Mouse (Mus musculus) megakaryocyte progenitor cell, adult 5-6 weeks (primary cell): ENCODE data around the gene Fat4. TPM values are rescaled to one million over a fixed set of nuclear protein-coding genes. Genes with fewer than 3 reads are reported as not detected.

ENCODE experiments used
- ATAC-seq: replicated peaks from 2 replicates; pipeline ENCODE4 v1.8.0; 2016; ENCODE audit warnings: mild to moderate bottlenecking, moderate TSS enrichment, inconsistent platforms; ENCODE audit not compliant: poor library complexity
- total RNA-seq, 2 experiments: library from RNA; stranded (forward) in 1 of 2; stranded (reverse) in 1 of 2; fragments of 157-497, 149-512 nt in 1 of 2; fragments of 200-1000 nt in 1 of 2; gene quantifications; 2 replicates each; pipeline versions ENCODE4 v1.2.3 to v1.2.4; 2015 to 2017

Gene Fat4
- total RNA-seq, 2 experiments from 2014 or later, result not detected

DNA sequence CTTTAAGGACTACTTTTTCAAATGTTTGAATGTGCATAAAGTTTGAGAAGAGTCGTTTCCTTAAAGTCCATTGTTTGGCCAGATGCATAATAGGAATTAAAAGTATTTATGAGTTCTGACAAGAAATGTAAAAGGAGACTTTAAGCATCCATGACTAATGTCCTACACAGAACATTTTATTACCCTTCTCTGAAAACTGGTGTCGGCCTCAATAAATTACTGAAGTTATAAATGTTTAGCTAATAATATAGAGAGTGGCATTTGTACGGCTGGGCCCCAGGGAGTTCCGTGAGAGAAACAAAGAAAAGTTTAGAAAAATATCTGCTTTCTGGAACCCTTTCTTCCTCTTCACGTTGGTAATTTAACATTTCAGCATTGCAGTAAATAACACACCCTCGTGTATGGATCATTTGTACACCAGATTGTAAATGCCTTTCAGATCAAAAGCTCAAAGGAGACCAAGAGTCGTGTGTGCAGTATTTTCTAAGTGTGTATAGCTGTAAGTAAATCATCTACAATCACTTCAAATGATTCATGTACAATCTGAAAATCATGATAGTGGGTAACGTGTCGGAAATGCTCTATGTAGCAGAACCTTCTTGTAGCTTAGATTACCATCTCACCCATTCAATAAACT lies 69.4 kb downstream of the Fat4 start:
- no peak for ATAC-seq

DNA sequence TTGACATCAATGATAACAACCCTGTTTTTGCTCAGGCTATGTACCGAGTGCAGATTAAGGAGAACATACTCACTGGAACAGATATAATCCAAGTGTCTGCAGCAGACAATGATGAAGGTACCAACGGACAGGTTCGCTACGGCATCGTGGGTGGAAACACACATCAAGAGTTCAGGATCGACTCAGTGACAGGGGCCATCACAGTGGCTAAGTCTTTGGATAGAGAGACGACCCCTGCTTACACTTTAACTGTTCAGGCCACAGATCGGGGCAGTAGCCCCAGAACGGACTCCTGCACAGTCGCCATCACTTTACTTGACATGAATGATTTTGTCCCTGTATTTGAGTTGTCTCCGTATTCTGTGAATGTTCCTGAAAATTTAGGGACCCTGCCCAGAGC lies 70.4 kb downstream of the Fat4 start:
- no peak for ATAC-seq

- ATAC-seq, result no peak
Observed at GRCm38 (mm10) chr3:38962328-38962727, 75.6 kb downstream of the Fat4 start.

GRCm38 (mm10) chr3:38967480-38967879 lies 80.7 kb downstream of the Fat4 start:
- no peak for ATAC-seq

DNA sequence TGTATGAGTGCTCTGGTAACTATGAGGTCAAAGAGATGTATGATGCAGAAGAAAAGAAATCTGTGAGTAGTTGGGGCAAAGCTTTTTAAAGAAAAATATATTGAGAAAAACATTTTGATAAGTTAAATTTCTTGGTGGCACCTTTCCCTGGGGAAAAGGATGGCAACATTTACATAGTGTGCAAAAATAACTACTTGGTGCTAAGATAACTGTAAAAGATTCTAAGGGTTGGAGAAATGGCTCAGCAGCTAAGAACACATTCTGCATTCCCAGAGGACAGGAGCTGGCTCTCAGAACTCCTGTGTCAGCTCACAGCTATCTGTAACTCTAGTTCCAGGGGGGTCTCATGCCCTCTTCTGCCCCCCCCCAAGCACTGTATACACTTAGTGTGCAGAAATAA lies 99.6 kb downstream of the Fat4 start:
- ATAC-seq, result no peak

DNA sequence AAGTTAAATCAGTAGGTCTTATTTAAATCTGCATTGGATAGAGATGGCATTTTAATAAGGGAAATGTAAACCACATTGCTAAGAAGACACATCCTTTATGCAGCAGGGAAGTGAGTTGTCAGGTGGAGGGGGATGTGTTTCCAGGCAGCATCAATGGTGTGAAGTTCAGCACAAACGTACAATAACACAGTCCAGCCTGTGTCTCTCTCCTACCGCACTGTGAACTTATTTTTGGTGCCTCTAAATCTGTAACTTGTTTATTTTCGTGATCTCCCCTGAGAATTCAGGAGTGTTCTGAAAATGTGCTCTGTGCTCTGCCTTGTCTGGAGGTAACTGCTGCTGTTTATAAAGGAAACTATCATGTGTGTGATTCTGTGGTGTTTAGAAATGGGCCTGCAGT lies 102.4 kb downstream of the Fat4 start:
- no peak for ATAC-seq

DNA sequence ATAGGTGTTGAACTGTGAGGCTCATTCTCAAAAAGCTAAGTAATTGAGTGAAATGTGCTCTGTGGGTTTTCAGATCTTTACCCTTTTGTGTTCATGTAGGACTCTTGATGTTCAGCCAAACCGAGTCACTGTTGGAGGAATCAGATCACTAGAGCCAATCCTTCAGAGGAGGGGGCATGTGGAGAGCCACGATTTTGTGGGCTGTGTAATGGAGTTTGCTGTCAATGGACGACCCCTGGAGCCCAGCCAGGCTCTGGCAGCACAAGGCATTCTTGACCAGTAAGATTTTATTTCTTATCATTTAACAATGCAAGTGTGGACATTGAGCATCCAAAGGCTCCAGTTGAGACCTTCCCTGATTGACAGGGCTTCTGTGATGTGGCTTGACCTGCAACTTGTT lies 113.3 kb downstream of the Fat4 start:
- no peak for ATAC-seq

DNA sequence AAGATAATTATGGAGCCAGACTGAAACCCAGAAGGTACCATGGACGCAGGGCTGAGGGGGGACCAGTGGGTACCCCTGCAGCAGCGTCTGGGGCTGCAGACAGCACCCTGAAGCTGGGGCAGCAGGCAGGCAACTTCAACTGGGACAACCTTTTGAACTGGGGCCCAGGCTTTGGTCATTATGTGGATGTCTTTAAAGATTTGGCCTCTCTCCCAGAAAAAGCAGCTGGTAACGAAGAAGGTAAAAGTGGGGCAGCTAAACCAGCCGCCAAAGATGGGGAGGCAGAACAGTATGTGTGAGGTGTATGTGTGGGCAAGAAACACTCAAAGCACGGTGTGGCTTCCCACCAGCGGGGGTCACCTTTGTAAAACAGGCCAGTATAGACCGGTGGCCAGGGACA lies 123.8 kb downstream of the Fat4 start:
- ATAC-seq, result no peak

- no peak for ATAC-seq
Observed at GRCm38 (mm10) chr3:39017633-39018032, 130.9 kb downstream of the Fat4 start.

- no peak for ATAC-seq
Observed at GRCm38 (mm10) chr3:39036113-39036512, 149.4 kb downstream of the Fat4 start.

DNA sequence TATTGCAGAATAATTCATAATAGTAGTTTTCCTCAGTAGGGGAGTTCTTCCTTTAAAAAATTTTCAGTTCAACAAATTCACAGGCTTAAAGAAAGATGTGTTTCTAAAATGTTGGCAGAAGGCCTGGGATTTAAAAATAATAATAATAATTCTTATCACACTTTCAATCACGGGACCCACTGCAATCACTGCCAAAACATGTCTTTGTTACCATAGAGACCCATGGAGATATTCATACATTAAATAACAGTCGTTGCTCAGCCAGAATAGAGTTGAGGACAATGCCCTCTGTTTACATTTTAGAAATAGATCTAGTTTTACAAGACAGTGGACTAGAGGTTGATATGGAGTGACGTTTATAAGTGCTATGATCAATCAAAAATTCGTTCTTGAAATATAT lies 159.7 kb downstream of the Fat4 start:
- no peak for ATAC-seq

DNA sequence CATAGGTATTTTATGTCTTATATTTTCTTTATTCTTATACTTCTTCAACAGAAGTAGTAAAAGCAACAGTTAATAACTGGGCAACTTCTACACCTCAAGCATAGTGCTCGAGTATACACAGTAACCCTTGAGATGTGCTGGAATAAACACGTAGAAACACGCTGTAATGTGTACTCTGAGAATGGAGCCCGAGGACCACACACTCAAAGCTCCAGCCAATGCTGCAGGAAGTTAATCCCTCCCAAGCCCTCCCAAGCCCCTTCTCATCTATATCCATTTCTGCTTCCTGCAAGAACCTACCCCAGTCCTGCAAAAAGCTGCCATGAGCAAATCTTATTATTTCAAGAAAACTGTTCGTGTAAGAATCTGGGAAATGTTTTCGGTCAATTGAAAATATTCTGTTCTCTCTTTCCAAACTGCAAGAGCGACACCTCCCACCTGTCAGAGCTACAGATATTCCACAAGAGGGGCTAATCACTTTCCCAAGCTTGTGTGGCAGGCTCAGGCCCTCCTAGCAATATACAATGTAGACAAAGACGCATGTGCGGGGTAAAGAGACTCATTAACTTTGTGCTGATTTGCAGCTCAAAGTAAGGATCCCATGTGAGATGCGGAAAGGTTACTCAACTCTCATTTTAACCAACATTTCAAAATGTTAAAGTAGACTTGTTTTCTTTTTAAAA lies 161.0 kb downstream of the Fat4 start:
- ATAC-seq, result no peak

- ATAC-seq, result no peak
Observed at GRCm38 (mm10) chr3:39048304-39048667, 161.5 kb downstream of the Fat4 start.

GRCm38 (mm10) chr3:39050130-39050529 lies 163.4 kb downstream of the Fat4 start:
- ATAC-seq, result no peak

- no peak for ATAC-seq
Observed at GRCm38 (mm10) chr3:39053072-39053471, 166.3 kb downstream of the Fat4 start.
